Mouse (Mus musculus): ENCODE measurements around the gene Cd209g.
"Not testable (repeated sequence)": the region's sequence is repeated elsewhere in the genome, so short reads cannot be mapped to it uniquely, and the experiment has no call there.

Cd209g gene

GRCm38 (mm10) chr8:4133798-4134197 is at the start of gene Cd209g:
Cd209g (plus strand) TSS chr8:4134098.
- no peak for DNase-seq

GRCm38 (mm10) chr8:4087180-4087722 is 46.6 kb upstream of the Cd209g start:
- peak; percentile 7 to 11 for DNase-seq

GRCm38 (mm10) chr8:4088514-4088913 is 45.4 kb upstream of the Cd209g start:
- DNase-seq: not testable (repeated sequence)

DNA sequence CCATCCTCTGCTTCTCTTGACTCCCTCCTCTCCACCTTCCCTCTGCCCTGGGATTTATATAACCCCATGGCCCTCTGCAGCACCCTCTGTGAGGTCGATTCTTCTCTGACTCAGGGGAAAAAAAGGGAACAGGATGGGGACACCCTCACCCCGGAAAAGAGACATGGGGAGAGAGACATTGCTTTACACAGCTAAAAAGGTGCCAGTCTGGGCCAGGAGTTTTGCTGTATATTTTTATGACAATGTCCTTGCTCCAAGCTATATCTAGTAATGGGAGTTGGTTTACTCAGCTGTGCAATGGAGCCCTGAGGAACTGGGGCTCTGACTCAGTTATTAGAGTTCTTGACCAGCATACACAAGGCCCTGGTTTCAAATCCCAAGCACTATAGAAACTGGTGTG is 28.2 kb upstream of the Cd209g start, which contains the start of gene Cd209f:
Cd209f (minus strand) TSS at position 101 of the 400 bp plus-strand sequence.
- not testable (repeated sequence) for DNase-seq

DNA sequence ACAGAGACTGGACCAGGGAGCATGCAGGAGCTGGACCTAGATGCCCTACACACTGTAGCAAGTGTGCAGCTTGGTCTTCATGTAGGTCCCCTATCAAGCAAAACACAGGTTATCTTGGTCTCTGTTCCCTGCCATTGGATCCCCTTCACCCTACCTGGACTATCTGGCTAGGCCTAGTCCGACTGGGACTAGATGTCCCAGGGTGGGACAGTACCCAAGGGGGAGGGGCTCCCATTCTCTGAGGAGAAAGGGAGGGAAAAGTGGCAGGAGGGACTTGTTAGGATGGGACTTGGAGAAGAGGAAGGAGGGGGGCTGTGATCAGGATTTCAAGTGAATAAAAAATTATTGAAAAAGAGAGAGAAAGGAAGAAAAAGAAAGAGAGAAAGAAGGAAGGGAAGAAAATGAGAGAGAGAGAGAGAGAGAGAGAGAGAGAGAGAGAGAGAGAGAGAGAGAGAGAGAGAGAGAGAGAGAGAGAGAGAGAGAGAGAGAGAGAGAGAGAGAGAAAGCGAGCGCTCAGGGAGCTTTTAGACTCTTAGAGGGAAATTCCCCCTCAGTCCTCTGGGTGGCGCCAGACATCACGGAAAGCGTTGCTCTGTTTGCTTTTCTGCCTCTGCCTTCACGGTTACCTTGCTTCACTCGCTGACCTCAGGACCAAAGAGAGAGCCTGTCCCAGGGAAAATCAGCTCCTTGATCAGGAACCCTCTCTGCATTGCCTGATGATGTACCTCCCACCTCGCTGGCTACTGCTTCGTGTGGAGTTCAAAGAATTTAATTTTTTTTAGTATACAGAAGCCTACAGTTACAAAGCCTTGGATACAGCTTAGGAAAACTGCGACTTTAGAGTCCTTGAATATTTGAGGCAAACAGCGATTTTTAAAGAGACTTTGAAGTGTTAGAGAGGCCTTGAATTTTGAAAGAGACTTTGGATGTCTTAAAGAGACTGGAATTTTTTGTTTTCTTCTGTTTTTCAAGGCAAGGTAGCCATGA is 6.1 kb downstream of the Cd209g start:
- peak; percentile 84 to 86 for DNase-seq

DNA sequence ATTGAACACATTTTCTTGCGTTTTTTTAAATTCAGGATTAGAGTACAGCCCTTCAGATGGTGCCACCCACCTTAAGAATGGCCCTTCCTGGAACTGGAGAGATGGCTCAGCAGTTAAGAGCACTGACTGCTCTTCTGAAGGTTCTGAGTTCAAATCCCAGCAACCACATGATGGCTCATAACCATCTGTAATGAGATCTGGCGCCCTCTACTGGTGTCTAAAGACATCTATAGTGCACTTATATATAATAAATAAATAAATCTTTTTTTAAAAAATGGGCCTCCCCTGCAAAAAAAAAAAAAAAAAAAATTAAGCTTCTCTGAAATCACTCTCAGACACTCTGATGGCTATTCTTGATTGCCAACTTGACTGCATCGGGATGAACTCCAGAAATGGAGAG is 7.8 kb downstream of the Cd209g start:
- peak in 1 of 2 experiments; percentile 5 for DNase-seq

GRCm38 (mm10) chr8:4147272-4147671 is 13.4 kb downstream of the Cd209g start:
- no peak for DNase-seq

- DNase-seq: no peak
These were observed 21.0 kb downstream of the Cd209g start for GRCm38 (mm10) chr8:4154878-4155277.

GRCm38 (mm10) chr8:4162786-4163185 is 28.9 kb downstream of the Cd209g start:
- no peak for DNase-seq

DNA sequence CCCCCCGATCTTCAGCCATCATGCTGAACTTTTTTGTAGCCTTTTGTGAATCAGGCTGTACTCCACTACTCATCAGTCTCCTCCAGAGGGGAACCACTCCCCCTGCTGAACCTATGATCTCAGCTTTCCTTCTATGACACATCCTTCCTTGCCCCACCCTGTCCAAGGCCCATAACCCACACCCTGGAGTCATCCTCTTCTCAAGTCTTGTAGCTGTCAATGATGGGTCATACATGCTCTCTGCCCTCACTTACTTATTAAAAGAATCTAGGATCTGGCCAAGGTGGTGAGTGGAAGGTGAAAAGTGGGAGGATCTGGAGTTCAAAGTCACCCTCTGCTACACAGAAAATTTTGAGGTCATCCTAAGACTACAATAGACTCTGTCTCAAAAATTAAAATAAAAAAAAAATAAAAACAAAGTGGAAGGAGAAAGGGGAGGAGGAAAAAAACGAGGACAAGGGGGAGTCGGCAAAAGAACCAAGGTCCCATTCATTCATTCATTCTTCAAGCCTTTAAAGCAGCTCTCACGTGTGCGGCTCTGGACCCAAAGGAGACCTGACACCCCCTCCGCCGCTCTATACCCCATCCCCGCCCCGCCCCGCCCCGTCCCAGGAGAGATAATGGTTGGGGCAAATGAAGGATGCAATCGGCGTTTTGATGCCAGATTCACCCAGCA is 31.4 kb downstream of the Cd209g start:
- no peak for DNase-seq

- DNase-seq: peak; percentile 98 to 99
These were observed 32.2 kb downstream of the Cd209g start, which contains the start of gene Evi5l for GRCm38 (mm10) chr8:4165852-4166751. Evi5l (plus strand) TSS chr8:4166567.

GRCm38 (mm10) chr8:4166881-4167525 is 33.1 kb downstream of the Cd209g start:
- no peak for DNase-seq

DNA sequence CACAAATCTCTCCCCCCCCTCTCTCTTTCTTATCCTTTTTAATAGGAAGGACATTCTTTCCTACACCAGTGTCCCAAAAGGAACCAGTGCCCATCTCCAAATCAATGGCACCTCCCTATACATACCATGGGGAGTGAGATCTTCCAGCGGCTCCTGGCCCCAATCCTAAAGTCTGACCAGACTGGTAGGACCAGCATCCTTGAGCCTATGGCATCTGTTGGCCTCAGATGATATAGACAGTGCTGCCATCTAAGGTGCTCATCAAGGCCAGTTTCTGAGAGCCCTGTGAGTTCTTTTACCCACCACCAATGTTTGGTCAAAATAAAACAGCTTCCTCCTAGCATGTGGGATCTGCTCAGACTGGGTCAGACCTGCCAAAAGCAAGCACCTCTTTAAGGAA is 34.0 kb downstream of the Cd209g start:
- no peak for DNase-seq

- no peak for DNase-seq
These were observed 38.6 kb downstream of the Cd209g start for GRCm38 (mm10) chr8:4172486-4172885.

GRCm38 (mm10) chr8:4174018-4174417 is 40.1 kb downstream of the Cd209g start:
- DNase-seq: no peak

GRCm38 (mm10) chr8:4183409-4183808 is 49.5 kb downstream of the Cd209g start:
- no peak for DNase-seq

DNA sequence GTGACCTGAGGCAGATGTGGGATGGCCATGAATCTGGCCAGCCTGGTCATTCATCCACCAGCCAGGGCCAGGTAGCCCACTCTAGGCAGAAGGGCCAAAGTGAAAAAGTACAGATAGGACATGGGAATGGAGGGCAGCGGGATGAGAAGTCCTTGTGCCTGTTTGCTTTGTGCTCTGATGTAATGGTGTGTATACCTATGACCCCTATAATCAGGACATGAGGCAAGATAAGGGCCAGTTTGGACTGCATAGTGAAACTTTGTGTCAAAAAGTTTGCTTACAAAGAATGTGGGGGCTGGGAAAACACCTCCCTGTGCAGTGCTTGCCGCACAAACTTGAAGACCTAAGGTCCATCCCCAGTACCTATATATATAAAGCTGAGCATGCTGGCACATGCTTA is 52.3 kb downstream of the Cd209g start:
- DNase-seq: no peak
